Comparison of ENCODE assay signal across 15 mouse cellular contexts in genomic region chr13:34827988-34828882, GRCm38 (mm10). TPM values are rescaled to one million over a fixed set of nuclear protein-coding genes. Genes with fewer than 3 reads are reported as not detected.
A peak's percentile ranks its signal among the peaks of the same experiment; 100 is the strongest.
DNase-seq lines count a peak whose midpoint lies in the region; ATAC-seq and TF ChIP-seq lines count a peak whose summit lies in the region.
"Had no signal": no experiment of that assay in that cellular context is flagged by ENCODE, and none has a peak within 500 bp of the region (broad histone marks: within the 10 kb centered on the region; RNA-seq: fewer than 3 reads in every experiment).

No protein-coding gene starts in this region.

- H3K4me3 ChIP-seq in midbrain, embryonic 14.5 days (replicated peaks; ENCODE audit: low read depth, low read length): no peak overlapping the region
- no peak overlapping the region for H3K4me3 ChIP-seq in midbrain, postnatal 0 days (ENCODE audit: low read depth, low read length)
- no peak overlapping the region for H3K4me3 ChIP-seq in embryonic facial prominence, embryonic 10.5 days
- H3K4me3 ChIP-seq in thymus, adult 2 months (ENCODE audit: control insufficient read depth, insufficient read depth, low read length): no peak overlapping the region
- H3K4me3 ChIP-seq: left cerebral cortex, adult 2 months; neural tube, embryonic 13.5 days had no signal

- no peak overlapping the region for H3K4me2 ChIP-seq in midbrain, embryonic 14.5 days (ENCODE audit: low read length)
- H3K4me2 ChIP-seq in midbrain, postnatal 0 days (ENCODE audit: low read depth, low read length, poor library complexity, severe bottlenecking): no peak overlapping the region
- H3K4me2 ChIP-seq: neural tube, embryonic 13.5 days had no signal

- H3K27ac ChIP-seq in midbrain, embryonic 14.5 days (replicated peaks; ENCODE audit: low read depth, low read length): peak overlapping the region; percentile 46; the same call in 1 of the 2 replicates
- H3K27ac ChIP-seq in midbrain, postnatal 0 days (ENCODE audit: low read depth, low read length): no peak overlapping the region
- H3K27ac ChIP-seq in embryonic facial prominence, embryonic 10.5 days (replicated peaks): peak overlapping the region; percentile 35; the same call in 1 of the 2 replicates
- H3K27ac ChIP-seq in thymus, adult 2 months (ENCODE audit: control insufficient read depth, insufficient read depth, low read length): no peak overlapping the region
- H3K27ac ChIP-seq: left cerebral cortex, adult 2 months; neural tube, embryonic 13.5 days had no signal

- H3K36me3 ChIP-seq in midbrain, embryonic 14.5 days (ENCODE audit: control insufficient read depth, insufficient read depth, low read length): no peaks in the 10 kb centered on the region
- no peaks in the 10 kb centered on the region for H3K36me3 ChIP-seq in midbrain, postnatal 0 days (ENCODE audit: insufficient read depth, low read length)
- H3K36me3 ChIP-seq in embryonic facial prominence, embryonic 10.5 days (replicated peaks): no peaks in the 10 kb centered on the region
- H3K36me3 ChIP-seq in thymus, adult 2 months (ENCODE audit: control insufficient read depth, insufficient read depth, low read length): no peaks in the 10 kb centered on the region
- H3K36me3 ChIP-seq: neural tube, embryonic 13.5 days had no signal

- no peak for ATAC-seq in midbrain, embryonic 14.5 days (ENCODE audit: low FRiP score, low TSS enrichment)
- ATAC-seq in midbrain, postnatal 0 days (ENCODE audit: low FRiP score): no peak

- peaks cover 17% of the 10 kb centered on the region for H3K4me1 ChIP-seq in midbrain, embryonic 14.5 days (ENCODE audit: control insufficient read depth, insufficient read depth, low read length)
- no peaks in the 10 kb centered on the region for H3K4me1 ChIP-seq in midbrain, postnatal 0 days (ENCODE audit: insufficient read depth, low read length)
- H3K4me1 ChIP-seq in embryonic facial prominence, embryonic 10.5 days: peaks cover 3% of the 10 kb centered on the region; the same call in 1 of the 2 replicates
- H3K4me1 ChIP-seq in thymus, adult 2 months (replicated peaks; ENCODE audit: control insufficient read depth, insufficient read depth, low read length): no peaks in the 10 kb centered on the region

- TF ChIP-seq CTCF in midbrain, postnatal 0 days (IDR thresholded peaks at IDR 0.05): no peak
- TF ChIP-seq CTCF in thymus, adult 2 months (IDR thresholded peaks at IDR 0.05; ENCODE audit: borderline replicate concordance, control insufficient read depth, extremely low read depth, insufficient read depth, low read length, poor library complexity): no peak

- no peaks in the 10 kb centered on the region for H3K9me3 ChIP-seq in midbrain, embryonic 14.5 days (ENCODE audit: control insufficient read depth, low read length)
- H3K9me3 ChIP-seq in midbrain, postnatal 0 days (ENCODE audit: low read length): no peaks in the 10 kb centered on the region
- no peaks in the 10 kb centered on the region for H3K9me3 ChIP-seq in embryonic facial prominence, embryonic 10.5 days
- H3K9me3 ChIP-seq: neural tube, embryonic 13.5 days had no signal

- H3K9ac ChIP-seq in midbrain, embryonic 14.5 days (replicated peaks; ENCODE audit: low read length): no peak overlapping the region
- no peak overlapping the region for H3K9ac ChIP-seq in midbrain, postnatal 0 days (replicated peaks; ENCODE audit: low read length, poor library complexity, severe bottlenecking)
- H3K9ac ChIP-seq: neural tube, embryonic 13.5 days had no signal

- no peak for TF ChIP-seq POLR2A in thymus, adult 2 months (IDR thresholded peaks at IDR 0.05; ENCODE audit: control insufficient read depth, extremely low read depth, insufficient read depth, low read length, poor library complexity)

- H3K27me3 ChIP-seq in midbrain, embryonic 14.5 days (ENCODE audit: control insufficient read depth, insufficient read depth, low read length): no peaks in the 10 kb centered on the region
- no peaks in the 10 kb centered on the region for H3K27me3 ChIP-seq in midbrain, postnatal 0 days (ENCODE audit: insufficient read depth, low read length)
- no peaks in the 10 kb centered on the region for H3K27me3 ChIP-seq in embryonic facial prominence, embryonic 10.5 days (replicated peaks; ENCODE audit: low read depth, poor library complexity, severe bottlenecking)
- H3K27me3 ChIP-seq in thymus, adult 2 months (ENCODE audit: control insufficient read depth, insufficient read depth, low read length): no peaks in the 10 kb centered on the region
- H3K27me3 ChIP-seq: neural tube, embryonic 13.5 days had no signal

- DNase-seq in midbrain, embryonic 14.5 days: no peak
- no peak for DNase-seq in midbrain, postnatal 0 days (ENCODE audit: low spot score)
- no peak for DNase-seq in embryonic facial prominence, embryonic 10.5 days (ENCODE audit: low spot score)
- peak; percentile 70 for DNase-seq in liver
- DNase-seq in yolk sac, embryonic 10.5 days (ENCODE audit: low spot score): peak; percentile 27
- DNase-seq in cerebellum, postnatal 10 days: no peak
- no peak for DNase-seq in thymus, adult 2 months
- no peak for DNase-seq in layer of hippocampus, postnatal 10 days (ENCODE audit: low spot score in 2 of 2)
- DNase-seq: adrenal gland, postnatal 25 days; cerebellum, postnatal 25 days; kidney, adult 8-10 months; spleen, adult 18-20 months; thymus, postnatal 4 days had no signal

- WGBS in midbrain, embryonic 14.5 days: 69% methylated on average over 10 of the region's 10 CpGs
- 57% methylated on average over 10 of the region's 10 CpGs for WGBS in midbrain, postnatal 0 days
- WGBS in embryonic facial prominence, embryonic 10.5 days: 68% methylated on average over 10 of the region's 10 CpGs
- 85% methylated on average over 10 of the region's 10 CpGs for WGBS in thymus, adult 2 months

RNA-seq across cellular contexts. Expression of gene Prpf4b, which starts 46.9 kb away (rescaled TPM):
- 74.1 and 83.8 TPM in 2 replicates for polyA plus RNA-seq in midbrain, embryonic 14.5 days (2014; fragmentation: Nextera tagmentation; extraction: Ambion mirVana)
- 37.5 and 46.5 TPM in 2 replicates for total RNA-seq in midbrain, postnatal 0 days (2014; rRNA removed)
- 54.7 and 65.2 TPM in 2 replicates for polyA plus RNA-seq in midbrain, postnatal 0 days (2015; fragmentation: Nextera tagmentation; extraction: Ambion mirVana)
- polyA plus RNA-seq in embryonic facial prominence, embryonic 10.5 days (2016; fragmentation: Nextera tagmentation; extraction: Ambion mirVana): 78.0 and 81.6 TPM in 2 replicates
- 26.3 and 33.7 TPM in 2 replicates for polyA plus RNA-seq in thymus, adult 2 months (2012; rRNA removed)
- total RNA-seq in layer of hippocampus, postnatal 10 days (2021): 10 to 100 TPM; 91.9 to 95.3 TPM

Comparison
In these comparisons a context has a peak if more than half of its experiments do, and no peak if none do; other contexts are left out.
1. H3K27ac ChIP-seq: peak in midbrain, embryonic 14.5 days (single experiment) and embryonic facial prominence, embryonic 10.5 days (single experiment); none in midbrain, postnatal 0 days (single experiment) and thymus, adult 2 months (single experiment).
2. DNase-seq: peak in liver (single experiment) and yolk sac, embryonic 10.5 days (single experiment); none in midbrain, embryonic 14.5 days (single experiment), midbrain, postnatal 0 days (single experiment), embryonic facial prominence, embryonic 10.5 days (single experiment), cerebellum, postnatal 10 days (0 of 2), thymus, adult 2 months (single experiment) and layer of hippocampus, postnatal 10 days (0 of 2).